18 mouse cellular contexts compared by ENCODE assay signal in genomic region chr12:98419849-98420248, GRCm38 (mm10).
"Had no signal": no experiment of that assay in that cellular context is flagged by ENCODE, and none has a peak within 500 bp of the region (broad histone marks: within the 10 kb centered on the region; RNA-seq: fewer than 3 reads in every experiment).

No protein-coding gene starts in this region.

- H3K27me3 ChIP-seq: liver, embryonic 15.5 days; lung, embryonic 15.5 days; megakaryocyte, embryonic 14.5 days; midbrain, embryonic 13.5 days; midbrain, embryonic 15.5 days; neural tube, embryonic 12.5 days had no signal

- ATAC-seq: liver, postnatal 0 days; lung, postnatal 0 days; midbrain, embryonic 13.5 days; midbrain, embryonic 15.5 days had no signal

- H3K9ac ChIP-seq: liver, embryonic 15.5 days; liver, postnatal 0 days; lung, embryonic 15.5 days; midbrain, embryonic 13.5 days; midbrain, embryonic 15.5 days; neural tube, embryonic 12.5 days had no signal

- H3K4me1 ChIP-seq: liver, embryonic 15.5 days; lung, embryonic 15.5 days; megakaryocyte, embryonic 14.5 days; neural tube, embryonic 12.5 days had no signal

- H3K4me3 ChIP-seq: liver, embryonic 15.5 days; lung, embryonic 15.5 days; megakaryocyte, embryonic 14.5 days; midbrain, embryonic 13.5 days; midbrain, embryonic 15.5 days; neural tube, embryonic 12.5 days had no signal

- H3K4me2 ChIP-seq: liver, embryonic 15.5 days; lung, embryonic 15.5 days; midbrain, embryonic 11.5 days; midbrain, embryonic 13.5 days; midbrain, embryonic 15.5 days; neural tube, embryonic 12.5 days had no signal

- DNase-seq: liver, postnatal 0 days; lung, adult 2 months; lung, postnatal 14 days; lung, postnatal 36 days; right cerebral cortex, postnatal 14 days; spleen, adult 18-20 months; thymus, adult 2 months; thymus, postnatal 25 days; thymus, postnatal 4 days had no signal

- H3K36me3 ChIP-seq: liver, embryonic 15.5 days; lung, embryonic 15.5 days; midbrain, embryonic 13.5 days; midbrain, embryonic 15.5 days; neural tube, embryonic 12.5 days had no signal

- H3K27ac ChIP-seq: liver, embryonic 15.5 days; lung, embryonic 15.5 days; macrophage; midbrain, embryonic 13.5 days; midbrain, embryonic 15.5 days; neural tube, embryonic 12.5 days had no signal

- H3K9me3 ChIP-seq: liver, embryonic 15.5 days; lung, embryonic 15.5 days; midbrain, embryonic 13.5 days; midbrain, embryonic 15.5 days; neural tube, embryonic 12.5 days had no signal
